Mouse (Mus musculus) erythroblast, embryonic 14.5 days (primary cell): ENCODE results near the gene Sycp1.

ENCODE experiments used
- GATA1 ChIP-seq: IDR thresholded peaks from 2 replicates; pipeline ENCODE4 v1.6.1; 2012; ENCODE audit warnings: low read length, inconsistent platforms, mixed read lengths
- TAL1 ChIP-seq: IDR thresholded peaks from 3 replicates; pipeline ENCODE4 v1.6.1; 2012; ENCODE audit warnings: low read length, inconsistent platforms, mixed read lengths

DNA sequence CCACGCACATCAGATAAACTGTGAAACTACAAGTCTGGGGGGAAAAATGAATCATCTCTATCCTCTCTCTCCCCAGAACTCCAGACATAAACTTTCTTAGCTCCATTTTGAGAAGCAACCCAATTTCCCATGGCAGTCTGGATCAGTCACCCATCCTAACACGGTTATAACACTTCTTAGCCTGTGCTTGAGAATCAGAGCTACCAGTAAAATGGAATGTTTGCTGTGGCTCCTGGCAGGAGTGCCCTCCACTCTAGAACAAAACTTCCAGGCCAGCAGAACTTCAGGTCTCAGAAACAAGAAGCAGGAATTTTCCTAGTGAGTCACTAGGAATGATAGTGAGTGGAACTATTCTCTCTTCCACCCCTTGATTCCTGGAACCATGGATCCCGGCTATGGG lies 34.6 kb upstream of the Sycp1 start:
- TF ChIP-seq GATA1 = no peak
- no peak for TF ChIP-seq TAL1
